Mouse (Mus musculus): ENCODE measurements around the gene Galnt7.

Galnt7 gene

GRCm38 (mm10) chr8:57652456-57653055, at the start of gene Galnt7:
Galnt7 (minus strand) TSS chr8:57653032.
- DNase-seq (ENCODE audit: extremely low read depth, low read depth), result no peak

- DNase-seq (ENCODE audit: extremely low read depth, low read depth), result no peak
Measured at GRCm38 (mm10) chr8:57688633-57689032, 35.8 kb upstream of the Galnt7 start.

- DNase-seq (ENCODE audit: extremely low read depth, low read depth), result no peak
Measured at GRCm38 (mm10) chr8:57685803-57686202, 33.0 kb upstream of the Galnt7 start.

GRCm38 (mm10) chr8:57680044-57680443, 27.2 kb upstream of the Galnt7 start:
- no peak for DNase-seq (ENCODE audit: extremely low read depth, low read depth)

- DNase-seq (ENCODE audit: extremely low read depth, low read depth), result no peak
Measured at GRCm38 (mm10) chr8:57664121-57664520, 11.3 kb upstream of the Galnt7 start.

GRCm38 (mm10) chr8:57660019-57660418, 7.2 kb upstream of the Galnt7 start:
- no peak for DNase-seq (ENCODE audit: extremely low read depth, low read depth)

GRCm38 (mm10) chr8:57656446-57656845, 3.6 kb upstream of the Galnt7 start:
- no peak for DNase-seq (ENCODE audit: extremely low read depth, low read depth)

GRCm38 (mm10) chr8:57654146-57654545, 1.3 kb upstream of the Galnt7 start:
- no peak for DNase-seq (ENCODE audit: extremely low read depth, low read depth)

GRCm38 (mm10) chr8:57653768-57654125, 915 bp upstream of the Galnt7 start:
- DNase-seq (ENCODE audit: extremely low read depth, low read depth), result no peak

- peak; percentile 50 for DNase-seq (ENCODE audit: extremely low read depth, low read depth)
Measured at GRCm38 (mm10) chr8:57653056-57653767, 380 bp upstream of the Galnt7 start.

GRCm38 (mm10) chr8:57651689-57652455, 960 bp downstream of the Galnt7 start:
- no peak for DNase-seq (ENCODE audit: extremely low read depth, low read depth)

- DNase-seq (ENCODE audit: extremely low read depth, low read depth), result no peak
Measured at GRCm38 (mm10) chr8:57651357-57651688, 1.5 kb downstream of the Galnt7 start.

GRCm38 (mm10) chr8:57650216-57650615, 2.6 kb downstream of the Galnt7 start:
- DNase-seq (ENCODE audit: extremely low read depth, low read depth), result no peak

GRCm38 (mm10) chr8:57647566-57647965, 5.3 kb downstream of the Galnt7 start:
- DNase-seq (ENCODE audit: extremely low read depth, low read depth), result no peak

GRCm38 (mm10) chr8:57644281-57644680, 8.6 kb downstream of the Galnt7 start:
- DNase-seq (ENCODE audit: extremely low read depth, low read depth), result no peak

GRCm38 (mm10) chr8:57642722-57643121, 10.1 kb downstream of the Galnt7 start:
- DNase-seq (ENCODE audit: extremely low read depth, low read depth), result no peak

- DNase-seq (ENCODE audit: extremely low read depth, low read depth), result no peak
Measured at GRCm38 (mm10) chr8:57638925-57639324, 13.9 kb downstream of the Galnt7 start.

GRCm38 (mm10) chr8:57637599-57638280, 15.1 kb downstream of the Galnt7 start:
- DNase-seq (ENCODE audit: extremely low read depth, low read depth), result no peak

- DNase-seq (ENCODE audit: extremely low read depth, low read depth), result no peak
Measured at GRCm38 (mm10) chr8:57636698-57637097, 16.1 kb downstream of the Galnt7 start.

GRCm38 (mm10) chr8:57636281-57636680, 16.6 kb downstream of the Galnt7 start:
- DNase-seq (ENCODE audit: extremely low read depth, low read depth), result peak; percentile 63

GRCm38 (mm10) chr8:57631780-57632179, 21.1 kb downstream of the Galnt7 start:
- DNase-seq (ENCODE audit: extremely low read depth, low read depth), result no peak

GRCm38 (mm10) chr8:57630148-57630547, 22.7 kb downstream of the Galnt7 start:
- no peak for DNase-seq (ENCODE audit: extremely low read depth, low read depth)

All from MEL-GATA-1-ER (cell line).